Mouse (Mus musculus) neural tube, embryonic 15.5 days (tissue): Measurements from ENCODE around the gene Gm47791. TPM values are rescaled to one million over a fixed set of nuclear protein-coding genes. Genes with fewer than 3 reads are reported as not detected.

Experiments used
- polyA plus RNA-seq: library from polyadenylated mRNA; unstranded; fragments of >200 nt; fragmentation: Nextera tagmentation; extraction: Ambion mirVana; gene quantifications from 2 replicates; pipeline ENCODE4 v1.2.1, GENCODE M21; 2015

Gene Gm47791
- polyA plus RNA-seq, 1 experiment from 2014 or later = not detected

Other genes with a start within 250 kb of the Gm47791 start
- gene Col4a4, start 184.4 kb downstream of the Gm47791 start, polyA plus RNA-seq = 0.14 and 0.31 TPM in 2 replicates
- gene Col4a3, start 184.3 kb downstream of the Gm47791 start, polyA plus RNA-seq = 0.18 and 0.33 TPM in 2 replicates
- gene Mff, start 46.4 kb downstream of the Gm47791 start, polyA plus RNA-seq = 347 and 375 TPM in 2 replicates
- gene Tm4sf20, start 2.8 kb downstream of the Gm47791 start, polyA plus RNA-seq = 10.5 TPM in 1 of 2 replicates, not detected in the other
- gene Agfg1, start 68.2 kb upstream of the Gm47791 start, polyA plus RNA-seq = 26.6 and 36.5 TPM in 2 replicates
- gene A030005L19Rik, start 142.1 kb upstream of the Gm47791 start, polyA plus RNA-seq = 0.26 TPM in 1 of 2 replicates, not detected in the other
- not detected in 2 replicates for gene A030014E15Rik, start 153.7 kb upstream of the Gm47791 start, polyA plus RNA-seq
- gene Gm6217, start 160.2 kb upstream of the Gm47791 start, polyA plus RNA-seq = not detected in 2 replicates
- not detected in 2 replicates for gene A030003K21Rik, start 172.1 kb upstream of the Gm47791 start, polyA plus RNA-seq
- gene Gm7544, start 184.8 kb upstream of the Gm47791 start, polyA plus RNA-seq = not detected in 2 replicates
- not detected in 2 replicates for gene Gm47955, start 189.0 kb upstream of the Gm47791 start, polyA plus RNA-seq
- not detected in 2 replicates for gene Gm47959, start 229.3 kb upstream of the Gm47791 start, polyA plus RNA-seq